Mouse (Mus musculus) adrenal gland, postnatal 25 days (tissue): ENCODE data around the gene Klf13. TPM values are rescaled to one million over a fixed set of nuclear protein-coding genes. Genes with fewer than 3 reads are reported as not detected.

Experiments
- DNase-seq: peaks from one replicate; pipeline ENCODE4 v3.0.0; 2021; ENCODE audit warnings: mixed read lengths
- total RNA-seq: library from RNA; stranded (reverse); gene quantifications from 2 replicates; pipeline ENCODE4 v1.2.3, GENCODE M21; 2021

Klf13 gene
- total RNA-seq, 1 experiment from 2014 or later = 93.8 TPM

GRCm38 (mm10) chr7:63949176-63949575 lies 10.5 kb upstream of the Klf13 start:
- no peak for DNase-seq

- DNase-seq = no peak
Measured at GRCm38 (mm10) chr7:63947514-63948487, 9.1 kb upstream of the Klf13 start.

GRCm38 (mm10) chr7:63943946-63944345 lies 5.2 kb upstream of the Klf13 start:
- DNase-seq = no peak

- no peak for DNase-seq
Measured at GRCm38 (mm10) chr7:63941501-63941900, 2.8 kb upstream of the Klf13 start.

- DNase-seq = no peak
Measured at GRCm38 (mm10) chr7:63941050-63941449, 2.3 kb upstream of the Klf13 start.

GRCm38 (mm10) chr7:63940321-63940720 lies 1.6 kb upstream of the Klf13 start:
- DNase-seq = no peak

- peak; percentile 83 for DNase-seq
Measured at GRCm38 (mm10) chr7:63939397-63939951, 759 bp upstream of the Klf13 start.

- DNase-seq = no peak
Measured at GRCm38 (mm10) chr7:63938066-63938913, 425 bp downstream of the Klf13 start.

- peak; percentile 92 for DNase-seq
Measured at GRCm38 (mm10) chr7:63937236-63938065, 1.3 kb downstream of the Klf13 start.

GRCm38 (mm10) chr7:63936986-63937235 lies 1.8 kb downstream of the Klf13 start:
- no peak for DNase-seq

GRCm38 (mm10) chr7:63936188-63936985 lies 2.3 kb downstream of the Klf13 start:
- peak; percentile 79 for DNase-seq

- DNase-seq = no peak
Measured at GRCm38 (mm10) chr7:63935809-63936187, 2.9 kb downstream of the Klf13 start.

- DNase-seq = no peak
Measured at GRCm38 (mm10) chr7:63934530-63934929, 4.2 kb downstream of the Klf13 start.

- no peak for DNase-seq
Measured at GRCm38 (mm10) chr7:63933905-63934304, 4.8 kb downstream of the Klf13 start.

GRCm38 (mm10) chr7:63932461-63932860 lies 6.3 kb downstream of the Klf13 start:
- no peak for DNase-seq

- DNase-seq = no peak
Measured at GRCm38 (mm10) chr7:63930766-63931165, 7.9 kb downstream of the Klf13 start.

GRCm38 (mm10) chr7:63930132-63930531 lies 8.6 kb downstream of the Klf13 start:
- DNase-seq = no peak

- DNase-seq = peak; percentile 57
Measured at GRCm38 (mm10) chr7:63929080-63929479, 9.6 kb downstream of the Klf13 start.

GRCm38 (mm10) chr7:63927121-63927520 lies 11.6 kb downstream of the Klf13 start:
- DNase-seq = no peak

- DNase-seq = no peak
Measured at GRCm38 (mm10) chr7:63926492-63926891, 12.2 kb downstream of the Klf13 start.
